Mouse (Mus musculus) heart, adult 8-10 months (tissue): ENCODE data around the gene Armcx3. TPM values are rescaled to one million over a fixed set of nuclear protein-coding genes. Genes with fewer than 3 reads are reported as not detected.

Experiments
- microRNA-seq: library from miRNA; unstranded; fragments of <30 nt; microRNA quantifications from one replicate; pipeline ENCODE4 v1.2.0, GENCODE M21; 2022
- total RNA-seq, 4 experiments: library from RNA; stranded (reverse); gene quantifications; 2 replicates each; pipeline ENCODE4 v1.2.4; 2022

Gene Armcx3
- total RNA-seq, 4 experiments from 2014 or later: 11.3 to 14.2 (median 12.5) TPM

Small RNA genes within 50 kb of the gene (microRNA-seq; reads per million reads assigned to microRNA genes)
- 1.1 reads per million for gene Mir7093

Other genes starting within 250 kb of the Armcx3 start
- gene Timm8a1, start 214.7 kb upstream of the Armcx3 start, total RNA-seq: 10 to 100 TPM; 17.8 to 27.5 (median 22.6) TPM
- 1 to 10 TPM in 1 of 4 experiments, under 1 TPM in 3; 0.44 to 1.3 (median 0.75) TPM for gene Btk, start 173.0 kb upstream of the Armcx3 start, total RNA-seq
- 100 to 1,000 TPM in 2 of 4 experiments, 10 to 100 TPM in 2; 71.8 to 139 (median 101) TPM for gene Rpl36a, start 170.9 kb upstream of the Armcx3 start, total RNA-seq
- gene Gla, start 155.5 kb upstream of the Armcx3 start, total RNA-seq: 1 to 10 TPM; 1.7 to 2.7 (median 1.7) TPM
- gene Hnrnph2, start 155.4 kb upstream of the Armcx3 start, total RNA-seq: 10 to 100 TPM; 59.2 to 80.7 (median 62.8) TPM
- 1 to 10 TPM; 2.1 to 7.4 (median 5.0) TPM for gene Armcx4, start 70.1 kb upstream of the Armcx3 start, total RNA-seq
- gene Armcx1, start 38.6 kb upstream of the Armcx3 start, total RNA-seq: 1 to 10 TPM; 2.5 to 4.3 (median 3.4) TPM
- 1 to 10 TPM in 1 of 4 experiments, under 1 TPM in 3; 0.50 to 1.1 (median 0.56) TPM for gene Armcx6, start 5.2 kb upstream of the Armcx3 start, total RNA-seq
- gene Armcx2, start 52.6 kb downstream of the Armcx3 start, total RNA-seq: 1 to 10 TPM; 3.4 to 5.6 (median 5.1) TPM
- not detected for gene Nxf2, start 208.2 kb downstream of the Armcx3 start, total RNA-seq